Mouse (Mus musculus): ENCODE measurements around the gene Rragb.
A peak's percentile ranks its signal among the peaks of the same experiment; 100 is the strongest.

The Rragb gene

GRCm38 (mm10) chrX:153139734-153140515 is at the start of gene Rragb:
Gene Rragb (plus strand): TSS chrX:153139981.
- peak; percentile 56 to 77 for DNase-seq

- DNase-seq: no peak
Measured at GRCm38 (mm10) chrX:153118486-153118885, 21.3 kb upstream of the Rragb start, which contains the start of gene Foxr2. Gene Foxr2 (plus strand): TSS chrX:153118786.

GRCm38 (mm10) chrX:153119013-153119412 is 20.8 kb upstream of the Rragb start:
- no peak for DNase-seq

- no peak for DNase-seq
Measured at GRCm38 (mm10) chrX:153142656-153143055, 2.9 kb downstream of the Rragb start.

GRCm38 (mm10) chrX:153151766-153152165 is 12.0 kb downstream of the Rragb start:
- DNase-seq: no peak

- peak in 1 of 2 experiments; percentile 19 for DNase-seq
Measured at GRCm38 (mm10) chrX:153155322-153155721, 15.5 kb downstream of the Rragb start.

- DNase-seq: peak in 1 of 2 experiments; percentile 5
Measured at GRCm38 (mm10) chrX:153174786-153175185, 35.0 kb downstream of the Rragb start.

- DNase-seq: peak; percentile 4 to 20
Measured at GRCm38 (mm10) chrX:153182221-153182620, 42.4 kb downstream of the Rragb start.

- DNase-seq: peak in 1 of 2 experiments; percentile 15
Measured at GRCm38 (mm10) chrX:153199185-153199584, 59.4 kb downstream of the Rragb start.

GRCm38 (mm10) chrX:153211101-153211500 is 71.3 kb downstream of the Rragb start:
- DNase-seq: no peak
